Mouse (Mus musculus) right cerebral cortex, adult 18-20 months (tissue): Measurements from ENCODE around the gene Tmem132c.
A peak's percentile ranks its signal among the peaks of the same experiment; 100 is the strongest.

Experiments used
- DNase-seq: peaks from one replicate; pipeline ENCODE4 v3.0.0; 2022; ENCODE audit warnings: mixed read lengths

Gene Tmem132c

DNA sequence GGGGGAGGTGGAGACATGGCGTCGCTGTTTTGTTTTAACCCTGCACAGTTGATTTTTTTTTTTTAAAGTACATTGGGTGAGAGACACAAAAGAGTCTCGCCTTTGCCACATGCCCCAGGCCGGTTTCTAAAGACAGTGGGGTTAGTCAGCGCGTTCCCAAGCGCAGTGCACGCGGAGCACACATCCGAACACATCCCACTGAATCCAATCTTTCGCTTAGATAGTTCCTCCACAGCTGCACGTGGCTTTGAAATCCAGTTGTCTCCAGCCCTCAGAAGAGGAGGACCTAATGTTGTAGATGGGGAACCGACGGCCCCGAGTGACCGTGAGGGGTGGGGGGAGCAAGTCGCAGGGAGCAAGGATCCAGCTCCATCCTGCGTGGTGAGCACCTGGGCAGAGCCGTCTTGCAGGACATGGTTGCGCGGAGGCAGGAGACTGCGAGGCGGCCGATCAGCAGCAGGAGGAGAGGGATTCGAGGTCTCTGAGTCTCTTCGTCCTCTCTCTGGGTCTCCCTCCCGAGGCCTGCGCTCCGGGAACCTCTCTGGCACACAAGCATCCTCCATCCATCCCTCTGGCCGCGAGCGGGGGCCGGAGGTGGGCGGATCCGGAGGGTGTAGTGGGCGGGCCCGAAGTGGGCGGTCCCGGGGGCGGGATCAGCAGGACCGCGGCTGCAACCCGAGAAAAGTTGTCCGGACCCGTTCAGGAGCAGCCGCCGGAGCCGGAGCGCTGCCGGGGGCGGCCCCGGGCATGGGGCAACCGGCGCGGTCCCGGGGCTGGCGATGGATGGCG, at the start of gene Tmem132c:
Tmem132c (plus strand) TSS at position 673 of the 789 bp plus-strand sequence.
- DNase-seq, result peak; percentile 59

- no peak for DNase-seq
Observed at GRCm38 (mm10) chr5:127191881-127192280, 49.7 kb upstream of the Tmem132c start.

GRCm38 (mm10) chr5:127198850-127199249, 42.8 kb upstream of the Tmem132c start:
- no peak for DNase-seq

- DNase-seq, result no peak
Observed at GRCm38 (mm10) chr5:127204881-127205280, 36.7 kb upstream of the Tmem132c start.

DNA sequence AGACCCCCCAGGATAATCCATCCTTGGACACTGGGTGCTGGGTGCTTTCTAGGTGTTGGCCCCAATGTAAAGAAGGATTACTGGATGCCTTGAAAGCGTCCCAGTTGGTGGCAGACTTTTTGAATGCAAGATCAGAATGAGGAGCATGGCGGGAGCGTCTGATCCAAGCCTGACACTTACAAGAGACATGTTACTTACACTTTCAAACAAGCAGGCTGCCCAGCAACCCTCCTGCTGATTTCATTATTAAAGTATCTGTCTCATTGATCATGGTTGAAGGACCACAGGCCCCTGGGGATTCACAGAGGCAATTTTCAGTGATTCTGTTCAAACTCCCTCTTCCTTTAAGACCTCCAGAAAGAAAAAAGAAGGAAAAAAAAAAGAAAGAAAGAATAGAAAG, 25.2 kb upstream of the Tmem132c start:
- no peak for DNase-seq

- no peak for DNase-seq
Observed at GRCm38 (mm10) chr5:127217725-127218124, 23.9 kb upstream of the Tmem132c start.

- DNase-seq, result no peak
Observed at GRCm38 (mm10) chr5:127227929-127228595, 13.5 kb upstream of the Tmem132c start.

DNA sequence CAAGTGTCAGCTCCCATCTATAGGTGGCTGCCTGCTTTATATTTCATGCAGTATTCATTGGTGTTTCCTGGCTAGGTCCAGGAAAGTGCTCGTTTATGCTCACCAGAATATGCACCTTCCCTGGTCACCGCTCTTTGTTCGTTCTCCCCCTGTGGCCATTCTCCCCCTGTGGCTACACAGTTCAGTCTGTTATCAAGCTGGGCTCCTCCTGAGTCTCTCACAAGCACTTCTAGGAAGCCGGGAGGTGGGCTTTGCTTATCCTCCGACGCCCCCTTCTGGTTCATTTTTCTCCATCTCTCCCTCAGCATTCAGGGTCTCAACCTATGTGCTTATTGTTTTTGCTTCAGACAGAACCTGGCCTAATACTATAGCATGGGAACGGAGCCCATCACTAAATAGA, 6.9 kb upstream of the Tmem132c start:
- DNase-seq, result peak; percentile 6

DNA sequence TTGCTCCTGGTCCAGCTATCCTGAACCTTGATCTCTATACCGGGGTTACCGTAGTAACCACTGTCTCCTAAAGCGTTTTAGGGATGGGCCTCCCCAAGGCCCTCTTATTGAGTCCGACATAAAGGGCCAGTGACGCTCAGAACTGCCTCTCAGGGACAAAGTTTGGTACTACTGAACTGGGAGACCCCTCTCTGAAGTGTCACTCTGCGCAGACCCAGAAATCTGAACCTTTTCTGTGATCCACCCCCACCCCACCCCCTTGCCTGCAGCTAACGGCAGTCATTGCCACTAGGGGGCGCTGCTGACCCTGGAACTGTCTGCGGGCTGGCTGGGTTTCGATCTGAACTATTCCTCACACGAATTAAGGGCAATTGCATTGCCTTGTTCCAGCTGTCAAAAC, 6.4 kb upstream of the Tmem132c start:
- DNase-seq, result peak; percentile 63

DNA sequence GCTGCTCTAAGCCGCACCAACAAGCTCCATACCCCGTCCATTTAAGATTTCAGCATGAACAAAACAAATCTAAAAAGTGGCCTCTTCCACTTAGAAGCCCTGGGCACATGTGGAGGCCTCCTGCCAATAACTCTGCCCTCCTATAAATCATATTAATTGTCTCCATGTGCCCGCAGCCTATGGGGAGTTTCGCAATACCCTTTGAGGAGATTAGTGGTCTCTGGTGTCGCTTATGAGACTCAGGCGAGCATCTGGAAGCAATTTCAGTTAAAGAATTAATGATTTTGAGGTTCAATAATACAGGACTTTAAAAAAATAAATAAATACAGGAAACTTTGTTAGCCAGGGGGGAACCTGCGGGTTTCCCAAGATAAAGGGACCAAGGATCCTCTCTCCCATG, 1.9 kb upstream of the Tmem132c start:
- DNase-seq, result no peak

GRCm38 (mm10) chr5:127240646-127241045, 962 bp upstream of the Tmem132c start:
- DNase-seq, result no peak

DNA sequence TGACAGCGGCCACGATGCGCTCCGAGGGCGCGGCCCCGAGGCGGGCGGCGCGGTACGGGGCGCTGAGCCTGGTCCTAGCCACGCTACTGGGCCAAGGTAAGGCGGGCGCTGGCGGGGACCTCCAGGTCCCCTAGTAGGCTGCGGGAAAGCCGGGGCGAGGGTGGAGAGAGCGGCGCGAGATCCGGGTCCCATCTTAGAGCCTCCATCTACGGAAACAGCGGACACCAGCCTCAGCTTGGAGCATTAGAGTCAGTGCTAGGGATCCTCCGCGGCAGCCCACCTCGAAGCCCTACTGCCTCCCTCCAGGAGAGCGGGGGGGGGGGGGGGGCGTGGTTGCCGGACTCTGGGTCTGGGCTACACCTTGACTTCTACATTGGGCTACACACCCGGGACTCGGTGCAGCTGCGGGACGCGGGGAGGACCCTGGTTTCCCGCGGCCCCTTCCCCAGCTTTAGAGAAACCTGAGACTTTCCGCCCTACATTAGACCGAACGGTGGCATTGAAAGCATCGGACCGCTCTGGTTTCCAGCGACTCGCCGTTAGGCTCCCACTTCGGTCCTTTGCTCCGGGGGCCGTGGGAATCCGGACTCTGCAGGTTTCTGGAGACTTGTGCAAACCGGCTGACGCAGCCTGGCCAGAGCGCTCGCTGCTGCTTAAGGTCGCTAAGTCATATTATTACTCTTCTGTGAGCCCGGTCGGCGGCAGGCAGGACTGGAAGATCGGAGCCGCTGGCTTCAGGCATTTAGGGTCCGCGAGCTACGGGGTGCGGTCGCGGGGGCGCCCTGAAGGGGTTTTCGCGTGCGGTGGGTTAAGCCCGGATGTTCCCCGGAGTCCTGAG, 536 bp downstream of the Tmem132c start:
- no peak for DNase-seq

DNA sequence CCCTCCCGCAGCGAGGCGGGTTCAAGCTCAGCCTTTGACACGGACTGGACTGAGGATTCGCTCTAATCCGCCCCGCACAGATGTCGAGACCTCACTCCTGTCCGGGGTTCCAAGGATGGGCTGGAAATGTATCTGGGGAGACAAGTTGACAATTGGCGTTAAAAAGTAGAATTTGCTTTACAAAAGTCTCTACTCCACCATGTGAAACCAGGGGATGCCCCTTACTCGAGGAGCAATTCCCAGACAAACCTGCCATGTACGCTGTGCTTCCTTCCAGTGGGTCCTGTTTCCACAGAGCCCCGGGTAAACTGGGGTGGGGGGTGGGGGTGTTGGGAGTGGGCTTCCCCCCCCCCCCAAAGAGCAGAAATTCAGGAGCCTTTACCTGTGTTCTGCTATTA, 1.2 kb downstream of the Tmem132c start:
- DNase-seq, result no peak

GRCm38 (mm10) chr5:127243209-127243608, 1.6 kb downstream of the Tmem132c start:
- no peak for DNase-seq

DNA sequence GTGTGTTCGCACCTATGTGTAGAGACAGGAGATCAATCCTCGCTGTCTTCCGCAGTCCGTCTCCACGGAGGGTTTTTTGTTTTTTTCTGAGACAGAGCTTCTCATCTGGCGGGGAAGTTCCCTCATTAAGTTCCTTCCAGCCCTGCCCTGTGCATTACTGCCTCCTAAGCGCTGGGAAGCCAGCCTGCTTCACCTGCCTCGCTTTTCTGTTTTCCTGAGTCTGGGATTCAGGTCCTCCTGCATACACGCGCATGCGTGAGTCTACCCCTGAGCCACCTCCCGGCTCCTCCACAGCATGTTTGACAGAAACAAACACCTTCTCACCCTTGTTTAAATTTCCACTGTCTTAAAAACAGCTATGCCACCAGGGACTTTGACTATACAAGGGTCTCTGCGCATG, 2.0 kb downstream of the Tmem132c start:
- peak; percentile 11 for DNase-seq

DNA sequence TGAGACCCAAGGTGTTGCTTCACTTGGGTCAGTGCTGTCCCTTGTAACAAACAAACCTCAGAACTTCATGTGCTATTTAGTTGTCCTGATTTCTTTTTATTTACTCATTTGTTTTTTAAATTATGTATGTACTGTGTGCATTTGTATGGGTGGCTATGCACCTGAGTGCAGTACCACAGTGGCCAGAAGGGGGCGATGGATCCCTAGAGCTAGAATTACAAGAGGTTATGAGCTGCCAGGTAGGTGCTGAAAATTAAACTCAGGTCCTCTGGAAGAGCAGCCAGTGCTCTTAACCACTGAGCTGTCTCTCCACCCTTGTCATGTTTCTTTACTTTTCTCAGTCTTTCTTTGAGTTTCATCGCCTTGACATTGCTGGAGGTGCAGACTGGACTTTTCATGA, 11.7 kb downstream of the Tmem132c start:
- no peak for DNase-seq

- DNase-seq, result no peak
Observed at GRCm38 (mm10) chr5:127256947-127257610, 15.5 kb downstream of the Tmem132c start.

DNA sequence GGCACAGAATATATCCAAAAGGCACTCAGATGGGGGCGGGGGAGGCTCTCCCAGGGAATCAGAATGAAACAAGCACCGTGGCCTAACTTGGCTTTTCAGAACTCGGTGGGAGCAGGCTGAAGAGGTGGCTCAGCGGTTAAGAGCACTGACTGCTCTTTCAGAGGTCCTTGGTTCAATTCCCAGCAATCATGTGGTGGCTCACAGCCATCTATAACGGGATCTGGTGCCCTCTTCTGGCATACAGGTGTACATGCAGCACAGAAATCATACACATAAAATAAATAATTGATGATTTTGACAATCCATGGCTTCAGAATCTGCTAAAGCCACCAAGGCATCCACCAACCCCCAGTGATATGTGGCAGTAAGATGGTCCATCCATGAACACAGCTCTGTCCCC, 20.5 kb downstream of the Tmem132c start:
- no peak for DNase-seq

- no peak for DNase-seq
Observed at GRCm38 (mm10) chr5:127271145-127271544, 29.5 kb downstream of the Tmem132c start.

DNA sequence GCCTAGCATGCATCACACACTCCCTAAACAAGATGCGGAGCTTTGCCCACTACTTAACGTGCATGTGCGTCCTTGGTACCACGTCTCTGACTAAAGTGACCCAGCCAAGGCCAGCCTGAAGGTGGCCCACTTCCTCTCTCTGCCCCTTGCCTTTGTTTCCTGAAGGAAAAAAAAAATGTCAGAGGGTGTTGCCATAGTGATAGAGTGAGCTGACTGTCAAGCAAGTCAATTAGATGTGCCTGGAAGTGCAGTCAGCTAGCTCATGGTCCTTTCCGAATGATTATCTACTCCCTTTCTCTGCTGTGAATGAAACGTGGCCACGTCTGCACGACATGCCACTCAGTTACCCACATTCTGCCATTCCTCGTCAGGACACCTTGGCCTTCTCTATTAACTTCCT, 37.9 kb downstream of the Tmem132c start:
- DNase-seq, result no peak

DNA sequence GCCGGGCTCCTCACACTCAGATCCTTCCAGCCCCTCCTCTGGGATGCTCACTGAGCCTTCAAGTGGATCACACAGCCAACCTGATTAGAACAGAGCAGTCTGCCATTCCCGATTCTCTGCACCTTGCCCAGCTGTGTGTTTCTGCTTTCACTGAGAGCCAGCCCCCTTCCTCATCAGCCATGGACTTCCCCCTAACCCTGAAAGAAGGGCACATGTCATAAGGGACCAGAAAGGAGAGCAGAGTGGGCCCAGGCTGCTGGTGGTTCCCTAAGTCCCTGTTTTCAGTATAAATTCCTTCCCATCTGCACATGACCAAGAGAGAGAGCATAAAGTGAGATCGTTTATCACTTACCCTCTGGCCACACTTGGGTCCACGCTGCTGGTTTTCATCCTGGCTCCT, 39.6 kb downstream of the Tmem132c start:
- DNase-seq, result no peak

DNA sequence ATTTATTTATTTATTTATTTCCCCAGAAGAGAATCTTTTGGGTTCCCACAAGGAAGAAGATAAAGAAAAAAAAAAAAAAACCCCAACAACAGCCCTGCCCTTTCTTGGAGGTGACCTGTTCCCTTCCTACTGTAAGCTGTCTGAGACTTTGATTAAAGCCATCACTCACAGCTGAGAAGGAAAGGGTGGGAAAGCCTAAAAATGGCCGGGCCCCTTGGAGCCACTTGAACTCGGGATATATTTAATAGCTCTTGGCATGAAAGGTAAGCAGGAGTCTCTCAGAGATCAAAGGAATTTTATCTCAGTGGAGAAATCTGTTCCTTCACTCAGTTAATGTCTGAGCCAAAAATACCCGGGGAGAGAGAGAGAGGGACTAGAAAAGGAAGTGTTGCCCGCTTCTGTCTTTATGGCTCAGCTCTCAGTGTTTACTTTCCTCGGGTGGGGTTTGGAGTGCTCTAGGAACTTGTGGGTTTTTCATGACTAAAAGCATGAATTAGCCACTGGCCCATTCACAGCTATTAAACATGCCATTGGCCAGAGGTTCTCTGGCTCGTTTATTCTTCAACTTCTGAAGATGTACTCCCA, 41.0 kb downstream of the Tmem132c start:
- no peak for DNase-seq

DNA sequence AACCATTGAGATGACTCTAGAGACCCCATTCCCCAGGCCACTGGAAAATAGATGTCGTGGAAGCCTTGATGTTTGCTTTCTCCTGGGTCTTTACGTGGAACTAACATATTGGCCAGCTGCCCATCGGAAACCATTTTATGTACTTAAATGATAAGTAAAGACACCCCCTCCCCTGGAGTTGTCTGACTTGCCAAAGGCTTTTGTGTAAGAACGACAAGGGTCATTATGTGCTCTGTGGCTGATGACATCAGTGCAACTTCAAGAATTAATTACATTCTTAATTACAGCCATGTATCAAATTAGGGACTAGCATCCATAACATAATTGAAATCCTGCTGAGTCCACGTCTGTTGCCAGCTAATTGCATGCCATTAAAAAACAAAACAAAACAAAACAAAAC, 45.3 kb downstream of the Tmem132c start:
- DNase-seq, result no peak
